Mouse (Mus musculus) gonadal fat pad, adult 2 months (tissue): ENCODE results near the gene Synm. TPM values are rescaled to one million over a fixed set of nuclear protein-coding genes. Genes with fewer than 3 reads are reported as not detected.

ENCODE experiments used
- DNase-seq: peaks from one replicate; pipeline ENCODE4 v3.0.0-alpha.2; 2012; ENCODE audit warnings: low read depth
- polyA plus RNA-seq: library from polyadenylated mRNA; depleted of rRNA; stranded (reverse); fragments of >200 nt; gene quantifications from 2 replicates; pipeline ENCODE4 v1.2.3, GENCODE M21; 2012

Synm gene
- polyA plus RNA-seq, 1 experiment, result 14.8 TPM

DNA sequence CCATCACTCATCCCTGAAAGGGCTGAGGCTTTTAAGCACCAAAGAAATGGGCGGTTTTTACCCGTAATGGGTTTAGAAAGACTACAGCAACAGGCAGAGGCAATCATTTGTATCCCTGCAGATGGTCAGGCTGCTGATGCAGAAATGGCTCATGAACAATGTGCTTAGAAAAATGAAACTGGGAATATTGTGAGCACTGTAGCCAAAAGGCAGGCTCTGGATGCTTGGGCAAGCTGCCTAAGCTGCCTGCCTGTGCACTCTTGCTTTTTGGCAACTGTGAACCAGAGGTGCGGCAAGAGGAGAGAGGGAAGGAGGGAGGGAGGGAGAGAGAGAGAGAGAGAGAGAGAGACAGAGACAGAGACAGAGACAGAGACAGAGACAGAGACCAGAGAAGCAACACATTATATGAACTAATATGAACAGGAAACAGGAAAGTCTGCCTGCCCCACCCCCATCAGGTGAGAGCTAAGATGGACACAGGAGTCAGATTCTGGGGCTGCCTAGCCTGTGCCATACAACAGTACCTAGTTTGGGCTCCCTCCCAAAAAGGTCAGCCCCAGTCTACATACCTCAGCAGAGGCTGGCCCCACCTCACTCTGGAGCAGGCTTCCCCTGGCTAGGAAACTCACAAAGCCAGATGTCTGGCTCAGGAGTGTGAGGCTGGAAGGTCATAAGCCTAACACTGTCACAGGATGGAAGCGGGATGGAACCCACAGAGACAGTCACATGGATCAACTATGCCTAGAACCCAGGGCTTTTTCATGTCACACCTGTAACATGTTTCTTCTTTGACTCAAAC is 9.9 kb downstream of the Synm start:
- no peak for DNase-seq

- no peak for DNase-seq
Measured at GRCm38 (mm10) chr7:67747731-67748305, 11.7 kb downstream of the Synm start.

GRCm38 (mm10) chr7:67741706-67742105 is 17.8 kb downstream of the Synm start:
- DNase-seq, result no peak

- DNase-seq, result no peak
Measured at GRCm38 (mm10) chr7:67740796-67741195, 18.7 kb downstream of the Synm start.

- DNase-seq, result no peak
Measured at GRCm38 (mm10) chr7:67740382-67740781, 19.2 kb downstream of the Synm start.

DNA sequence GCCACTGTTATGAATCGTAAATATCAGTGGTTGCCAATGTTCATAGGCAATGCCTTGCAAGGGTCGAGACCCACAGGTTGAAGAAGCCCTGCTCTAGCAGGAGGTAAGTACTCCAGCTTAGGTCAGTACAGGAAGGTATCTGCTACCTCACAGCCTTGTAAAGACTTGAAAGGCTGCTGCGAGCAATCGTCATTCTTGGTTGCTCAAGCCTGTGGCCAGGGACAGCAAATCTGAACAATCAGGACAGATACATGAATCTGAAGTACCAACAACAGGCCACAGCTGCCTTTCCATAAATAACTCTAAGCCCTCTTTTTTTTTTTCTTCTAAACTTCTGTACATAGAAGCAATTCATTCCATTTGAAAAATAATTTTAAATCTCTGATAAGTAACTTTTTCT is 27.3 kb downstream of the Synm start:
- no peak for DNase-seq

DNA sequence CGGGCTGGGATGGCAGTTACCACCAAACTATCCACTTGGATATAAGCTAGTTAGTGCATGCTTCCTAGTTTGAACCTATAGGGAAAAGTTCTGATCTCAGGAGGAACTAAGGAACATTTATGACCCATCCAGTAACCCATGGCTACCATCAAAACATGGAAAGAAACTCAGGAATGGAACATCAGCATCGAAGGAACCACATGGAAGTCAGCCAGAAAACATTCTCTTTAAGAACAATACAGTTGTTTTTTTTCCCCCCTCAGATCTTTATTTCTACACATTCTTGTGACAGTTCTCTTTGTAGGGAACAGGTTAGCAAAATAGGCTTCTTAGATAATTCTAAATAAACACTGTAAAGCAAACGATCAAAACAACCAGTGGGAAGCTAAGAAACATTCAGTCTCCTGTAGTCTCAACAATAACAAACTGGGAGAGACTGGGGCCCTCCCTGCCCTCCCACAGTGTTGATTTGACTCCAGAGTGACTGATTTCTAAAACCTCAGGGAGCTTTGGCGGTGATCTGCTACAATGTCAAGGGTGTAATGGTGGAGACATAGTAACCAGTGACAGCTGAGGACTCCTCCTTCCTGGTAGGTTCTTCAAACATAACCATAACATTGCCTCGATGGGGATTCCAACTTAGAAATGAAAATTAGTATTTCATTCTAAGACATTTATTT is 29.0 kb downstream of the Synm start:
- DNase-seq, result no peak

- no peak for DNase-seq
Measured at GRCm38 (mm10) chr7:67728809-67729208, 30.7 kb downstream of the Synm start.

GRCm38 (mm10) chr7:67728203-67728602 is 31.3 kb downstream of the Synm start:
- no peak for DNase-seq

DNA sequence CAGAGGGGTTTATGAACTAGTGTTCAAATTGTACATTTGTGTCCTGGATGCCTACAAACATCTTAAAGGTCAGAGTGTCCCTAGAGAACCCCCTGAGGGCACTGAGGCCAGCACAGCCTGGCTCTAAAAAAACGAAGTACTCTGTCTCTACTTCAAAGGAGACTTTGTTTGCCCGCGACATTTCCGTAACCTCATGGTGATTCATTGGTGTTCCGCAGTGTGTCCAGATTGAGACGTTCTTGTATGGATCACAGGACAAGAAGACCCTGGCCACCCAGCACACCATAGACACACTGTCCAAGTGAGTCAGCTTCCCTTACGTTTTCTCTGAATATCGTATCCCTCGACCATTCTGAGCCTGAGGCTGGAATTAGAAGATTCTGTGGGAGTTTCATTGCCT is 34.5 kb downstream of the Synm start:
- no peak for DNase-seq

DNA sequence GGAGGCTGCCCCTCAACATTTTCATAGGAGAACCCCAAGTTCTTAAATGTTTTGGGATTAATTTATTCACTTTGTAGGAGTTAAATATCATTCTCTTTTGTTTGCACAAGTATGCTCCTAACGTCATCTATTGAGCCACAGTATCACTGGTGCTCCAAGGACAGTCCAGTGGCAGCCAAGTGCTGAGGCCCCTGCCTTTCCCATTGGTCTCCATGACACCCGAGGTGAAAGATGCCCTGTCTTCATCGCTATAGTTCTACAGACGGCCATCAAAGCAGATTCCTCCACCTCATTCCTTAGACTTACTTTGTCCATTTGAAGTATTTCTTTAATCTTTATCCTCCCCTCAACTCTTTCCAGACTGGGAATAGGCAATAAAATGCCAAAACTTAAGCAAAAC is 35.0 kb downstream of the Synm start:
- no peak for DNase-seq

GRCm38 (mm10) chr7:67722163-67722562 is 37.4 kb downstream of the Synm start:
- DNase-seq, result no peak

- DNase-seq, result no peak
Measured at GRCm38 (mm10) chr7:67718804-67719203, 40.7 kb downstream of the Synm start.

- no peak for DNase-seq
Measured at GRCm38 (mm10) chr7:67717520-67717919, 42.0 kb downstream of the Synm start.

DNA sequence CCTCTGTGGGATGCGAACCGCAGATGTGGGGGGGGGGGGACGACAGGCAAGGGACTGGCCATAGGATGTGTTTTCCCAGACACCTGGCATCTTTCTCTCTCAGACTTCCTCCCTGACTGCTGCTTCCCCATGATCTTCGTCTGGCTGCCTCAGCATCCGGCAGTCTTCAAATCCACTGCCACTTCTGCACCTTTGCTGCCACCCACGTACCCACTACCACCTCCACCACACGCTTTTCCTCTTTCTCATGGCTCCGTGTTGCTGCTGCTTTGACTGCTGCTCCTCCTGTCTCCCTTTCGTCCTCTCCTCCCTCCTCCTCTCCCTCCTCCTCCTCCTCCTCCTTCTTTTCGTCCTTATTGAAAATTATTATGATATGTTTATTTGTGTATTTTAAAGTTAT is 42.6 kb downstream of the Synm start:
- DNase-seq, result no peak

DNA sequence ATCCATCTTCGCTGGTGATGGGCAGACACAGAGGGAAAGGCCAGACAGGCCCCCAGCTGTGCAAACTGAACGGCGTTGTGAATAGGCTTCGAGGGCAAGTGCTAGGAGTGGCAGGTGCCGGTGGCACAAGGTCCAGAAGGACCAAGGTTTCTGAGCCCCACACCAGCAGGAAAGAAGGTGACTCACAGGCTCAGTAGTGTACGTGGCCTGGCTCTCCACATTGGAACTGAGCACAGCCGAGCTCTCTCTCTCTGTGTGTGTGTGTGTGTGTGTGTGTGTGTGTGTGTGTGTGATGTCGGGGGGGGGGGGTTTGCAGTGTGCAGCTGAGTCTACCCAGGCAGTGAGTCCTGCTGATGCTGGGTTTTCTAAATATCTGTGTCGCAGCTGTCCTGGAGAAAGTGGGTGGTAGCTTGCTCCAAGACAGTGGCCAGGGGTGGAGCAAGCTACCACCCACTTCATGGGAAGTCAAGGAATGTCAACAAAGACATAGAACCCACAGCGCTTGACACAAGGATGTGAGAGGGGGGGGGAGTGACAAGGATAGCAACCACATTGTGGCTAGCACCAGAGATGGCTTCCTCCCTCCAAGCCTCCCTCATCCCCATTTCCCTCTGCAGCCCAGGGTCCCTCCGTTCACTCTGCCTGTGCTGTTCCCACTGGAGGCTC is 43.2 kb downstream of the Synm start:
- DNase-seq, result no peak

DNA sequence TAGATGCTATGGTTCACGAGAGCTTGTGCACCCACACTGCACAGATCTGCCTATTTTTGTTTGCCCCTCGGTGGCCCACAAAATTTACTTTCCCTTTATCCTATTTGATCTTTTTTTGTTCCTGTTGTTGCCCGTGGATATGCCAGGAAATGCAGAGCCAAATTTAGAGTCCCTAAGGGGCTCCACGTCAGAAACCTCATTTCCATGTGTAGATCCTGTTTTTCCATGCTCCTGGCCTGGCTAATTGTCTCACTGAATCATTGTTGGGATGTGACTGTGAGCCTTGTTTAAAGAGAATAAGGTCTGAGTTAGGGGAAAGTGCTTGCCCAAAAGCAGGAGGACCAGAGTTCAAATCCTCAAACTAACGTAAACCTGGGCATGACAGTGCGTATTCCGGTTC is 44.4 kb downstream of the Synm start:
- DNase-seq, result no peak

- no peak for DNase-seq
Measured at GRCm38 (mm10) chr7:67713820-67714510, 45.6 kb downstream of the Synm start.

DNA sequence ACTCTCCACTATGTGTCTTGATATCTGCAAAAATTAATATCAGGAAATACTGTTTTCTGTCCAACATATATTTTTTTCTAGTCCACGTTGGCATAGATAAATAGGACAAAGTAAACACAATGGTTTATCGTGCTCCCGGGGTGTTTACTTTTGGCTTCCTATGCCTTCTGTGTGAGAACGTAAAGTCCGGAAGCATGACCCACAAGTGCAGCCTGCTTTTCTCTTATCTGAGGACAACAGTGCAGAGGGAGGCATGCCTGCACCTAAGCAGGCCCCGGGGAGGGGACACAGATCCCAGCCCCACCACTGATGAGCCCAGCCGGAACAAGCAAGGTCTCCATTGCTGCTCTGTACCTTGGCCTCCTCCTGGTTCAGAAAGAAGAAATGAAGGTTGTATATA is 49.3 kb downstream of the Synm start:
- no peak for DNase-seq

DNA sequence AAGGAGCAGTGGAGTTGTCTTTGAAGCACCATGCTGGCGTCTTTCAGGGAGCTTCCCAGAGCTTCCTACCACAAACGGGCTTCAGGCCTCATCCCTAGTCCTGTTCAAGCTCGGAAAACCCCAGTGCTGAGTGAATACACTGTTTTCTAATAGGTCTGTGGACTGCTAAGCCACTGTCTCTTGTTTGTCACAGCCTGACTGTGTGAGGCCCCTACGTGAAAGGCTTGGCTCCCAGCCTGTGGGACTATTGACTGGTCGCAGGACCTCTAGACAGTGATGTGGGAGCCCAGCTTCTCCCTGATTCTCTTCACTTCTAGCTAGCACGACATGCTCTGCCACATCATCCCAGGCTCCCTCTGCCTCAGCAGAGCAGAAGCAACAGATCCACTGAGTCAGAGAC is 51.4 kb downstream of the Synm start:
- DNase-seq, result no peak

- no peak for DNase-seq
Measured at GRCm38 (mm10) chr7:67701252-67701914, 58.2 kb downstream of the Synm start.
